Comparison of ENCODE assay signal across 13 mouse cellular contexts in the genomic region with DNA sequence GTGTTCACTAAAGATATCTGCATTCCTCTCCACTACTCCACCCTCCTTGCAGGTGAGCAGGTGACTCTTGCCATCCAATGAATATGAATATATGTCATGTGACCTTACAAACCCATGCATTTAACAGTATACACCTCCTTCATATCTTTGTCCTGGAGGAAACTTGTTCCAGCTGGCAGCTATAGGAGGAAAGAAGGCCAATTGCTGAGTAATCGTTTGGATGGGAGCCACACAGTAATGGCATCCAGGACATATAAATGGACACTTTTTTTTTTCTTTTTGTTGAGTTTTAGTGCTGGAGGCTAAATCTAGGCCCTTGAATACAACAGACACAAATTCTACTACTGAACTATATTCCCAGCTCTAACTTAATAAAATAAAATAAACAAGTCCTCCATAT.
"Had no signal": no experiment of that assay in that cellular context is flagged by ENCODE, and none has a peak within 500 bp of the region (broad histone marks: within the 10 kb centered on the region; RNA-seq: fewer than 3 reads in every experiment).

No protein-coding gene starts in this region.

- DNase-seq: gastrocnemius, postnatal 14 days; gastrocnemius, postnatal 36 days; heart, adult 2 months; heart, postnatal 14 days; heart, postnatal 4 days; kidney, adult 18-20 months; kidney, adult 8-10 months; kidney, postnatal 10 days; kidney, postnatal 25 days; kidney, postnatal 4 days; layer of hippocampus, adult 9-11 months; layer of hippocampus, postnatal 36 days; left cerebral cortex, postnatal 4 days had no signal
